Mouse (Mus musculus) small intestine, adult 2 months (tissue): ENCODE results near the gene Sfswap. TPM values are rescaled to one million over a fixed set of nuclear protein-coding genes. Genes with fewer than 3 reads are reported as not detected.
"Not testable (repeated sequence)": the region's sequence is repeated elsewhere in the genome, so short reads cannot be mapped to it uniquely, and the experiment has no call there.

Experiments used
- H3K27ac ChIP-seq: fragments of 200-500 bp; 2 replicates; pipeline ENCODE4 v1.5.1; 2012; ENCODE audit warnings: low read depth, low read length, control low read depth, inconsistent platforms; ENCODE audit not compliant: insufficient read depth
- H3K27me3 ChIP-seq: fragments of 200-500 bp; 2 replicates; pipeline ENCODE4 v1.6.1; 2012; ENCODE audit warnings: mild to moderate bottlenecking, moderate library complexity, low read length, inconsistent platforms; ENCODE audit not compliant: control insufficient read depth, insufficient read depth
- H3K36me3 ChIP-seq: fragments of 200-500 bp; 2 replicates; pipeline ENCODE4 v1.6.1; 2012; ENCODE audit warnings: mild to moderate bottlenecking, low read length, control low read depth, inconsistent platforms; ENCODE audit not compliant: control insufficient read depth, insufficient read depth
- H3K4me1 ChIP-seq: fragments of 200-500 bp; 2 replicates; pipeline ENCODE4 v1.6.1; 2012; ENCODE audit warnings: low read length, inconsistent platforms, mixed read lengths; ENCODE audit not compliant: control insufficient read depth, insufficient read depth, insufficient read length
- H3K4me3 ChIP-seq: fragments of 200-500 bp; 2 replicates; pipeline ENCODE4 v1.5.1; 2012; ENCODE audit warnings: low read depth, mild to moderate bottlenecking, control low read depth, inconsistent platforms, low read length, moderate library complexity
- CTCF ChIP-seq: fragments of 200-500 bp; IDR thresholded peaks from 2 replicates; pipeline ENCODE4 v1.5.1; 2012; ENCODE audit warnings: low read depth, mild to moderate bottlenecking, control low read depth, inconsistent platforms, low read length, moderate library complexity, mixed read lengths; ENCODE audit not compliant: insufficient replicate concordance, insufficient read length; ENCODE audit errors: extremely low read depth
- POLR2A ChIP-seq: fragments of 200-500 bp; IDR thresholded peaks from 2 replicates; pipeline ENCODE4 v1.6.1; 2012; ENCODE audit warnings: low read depth, mild to moderate bottlenecking, control low read depth, inconsistent platforms, low read length, moderate library complexity
- WGBS: fragments of 180-500 bp; shearing (Covaris S2); methylation state at CpG from one replicate; pipeline ENCODE4 v1.1.7; 2018; 5-methylcytosine and 5-hydroxymethylcytosine counted together
- polyA plus RNA-seq: library from polyadenylated mRNA; depleted of rRNA; stranded (reverse); fragments of >200 nt; gene quantifications from 2 replicates; pipeline ENCODE4 v1.2.3, GENCODE M21; 2012; rRNA removed

Gene Sfswap
- polyA plus RNA-seq, 1 experiment = 75.9 TPM

DNA sequence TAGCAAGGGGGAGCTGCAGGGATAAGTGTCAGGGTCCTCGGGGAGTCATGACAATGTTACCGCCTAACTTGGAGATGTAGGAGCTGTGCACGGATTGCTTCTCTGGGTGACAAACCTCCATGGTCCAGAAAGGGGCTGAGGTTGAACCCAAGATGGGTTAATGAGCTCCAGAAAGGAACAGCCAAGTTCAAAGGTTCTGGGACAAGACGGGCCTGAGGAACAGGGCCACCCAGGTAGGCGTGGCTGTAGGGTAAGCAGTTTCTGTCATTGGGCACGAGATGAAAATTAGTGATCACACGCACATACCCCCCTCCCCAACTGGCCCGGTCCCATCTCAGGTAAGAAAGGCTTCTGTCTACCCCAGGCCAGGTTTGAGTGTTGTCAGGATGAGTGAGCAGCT, 106.5 kb downstream of the Sfswap start:
- WGBS = 57% methylated on average over 8 of the region's 8 CpGs
- Histone ChIP-seq H3K27ac (no peak overlapping the region), H3K4me3 (no peak overlapping the region), H3K36me3 (no peaks in the 10 kb centered on the region), H3K4me1 (no peaks in the 10 kb centered on the region), H3K27me3 (no peaks in the 10 kb centered on the region)
- TF ChIP-seq CTCF (no peak), POLR2A (no peak)

DNA sequence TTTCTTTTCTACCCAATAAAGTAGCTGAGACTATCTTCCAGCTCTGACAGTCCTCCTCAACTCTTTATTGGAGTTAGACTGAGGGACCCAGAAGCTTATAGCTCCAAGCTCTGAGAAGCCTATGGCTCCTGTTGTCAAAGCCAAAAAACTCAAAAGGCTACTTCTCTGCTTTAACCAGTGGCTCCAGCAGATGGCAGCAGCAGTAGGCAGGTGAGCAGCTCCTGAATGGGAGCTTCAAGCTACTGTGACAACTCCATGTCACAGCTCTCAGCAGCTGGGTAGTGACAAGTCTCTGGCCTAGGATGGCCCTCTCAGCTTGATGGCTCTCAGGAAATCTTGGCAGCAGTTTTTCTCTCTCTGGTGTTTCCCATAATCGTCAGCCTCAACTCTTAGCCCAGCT, 110.0 kb downstream of the Sfswap start:
- TF ChIP-seq POLR2A (no peak), CTCF (peak; percentile 63; the same call in 1 of the 2 replicates)
- Histone ChIP-seq H3K27ac (no peak overlapping the region), H3K4me1 (no peaks in the 10 kb centered on the region), H3K4me3 (no peak overlapping the region), H3K36me3 (no peaks in the 10 kb centered on the region), H3K27me3 (no peaks in the 10 kb centered on the region)
- 10% methylated on average over 1 of the region's 1 CpGs for WGBS

DNA sequence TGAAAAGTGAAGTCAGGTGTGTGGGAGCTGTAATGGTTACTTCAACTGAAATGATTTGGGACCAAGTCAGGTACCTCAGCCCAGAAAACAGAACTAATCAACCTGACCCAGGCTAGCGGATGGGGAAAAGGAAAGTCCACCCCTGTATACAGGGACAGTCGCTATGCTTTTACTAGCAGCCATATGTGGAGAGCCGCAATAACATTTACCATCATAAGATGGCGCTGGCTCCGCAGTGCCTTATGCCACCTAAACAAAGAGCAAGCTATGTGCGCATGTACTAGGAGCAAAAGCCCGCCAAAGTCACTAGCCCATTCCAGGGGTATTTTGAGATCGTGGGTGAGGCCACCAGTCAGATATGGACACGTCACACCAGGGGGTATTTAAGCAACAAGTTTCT, 119.6 kb downstream of the Sfswap start:
- not testable (repeated sequence) for H3K36me3 ChIP-seq, H3K4me3 ChIP-seq, H3K4me1 ChIP-seq, H3K27me3 ChIP-seq, H3K27ac ChIP-seq
- 48% methylated on average over 9 of the region's 9 CpGs for WGBS

Other genes with a start within 250 kb of the Sfswap start
- gene Mmp17, start 82.9 kb downstream of the Sfswap start, polyA plus RNA-seq = 2.1 and 3.8 TPM in 2 replicates
- 0.19 and 0.39 TPM in 2 replicates for gene Zfp11, start 168.9 kb downstream of the Sfswap start, polyA plus RNA-seq
- gene Sept14, start 207.3 kb downstream of the Sfswap start, polyA plus RNA-seq = not detected in 2 replicates
- gene Mrps17, start 214.3 kb downstream of the Sfswap start, polyA plus RNA-seq = 8.9 and 28.7 TPM in 2 replicates
- gene Nipsnap2, start 223.8 kb downstream of the Sfswap start, polyA plus RNA-seq = 10.3 and 14.9 TPM in 2 replicates